Mouse (Mus musculus) regulatory T cell (primary cell): ENCODE data around the gene Pigp.

ENCODE experiments used
- in situ Hi-C: fragments of 300-600 bp; cut with MboI, MseI; formaldehyde crosslinking; loops from one replicate; pipeline ENCODE4 v1.15.1; 2025; ENCODE audit warnings: high pct_unique_total_duplicates

Pigp gene

GRCm38 (mm10) chr16:94371301-94371931, at the start of gene Pigp:
Pigp (minus strand) TSS chr16:94371842.
- in situ Hi-C loops = no loop called here

- in situ Hi-C loops = no loop called here
Observed at GRCm38 (mm10) chr16:94420498-94420897, 48.9 kb upstream of the Pigp start.

- in situ Hi-C loops = loop anchor here (5.0 kb wide), 1 partner anchor 52 kb away; no protein-coding TSS in a partner anchor
Observed at GRCm38 (mm10) chr16:94414151-94414550, 42.5 kb upstream of the Pigp start.

DNA sequence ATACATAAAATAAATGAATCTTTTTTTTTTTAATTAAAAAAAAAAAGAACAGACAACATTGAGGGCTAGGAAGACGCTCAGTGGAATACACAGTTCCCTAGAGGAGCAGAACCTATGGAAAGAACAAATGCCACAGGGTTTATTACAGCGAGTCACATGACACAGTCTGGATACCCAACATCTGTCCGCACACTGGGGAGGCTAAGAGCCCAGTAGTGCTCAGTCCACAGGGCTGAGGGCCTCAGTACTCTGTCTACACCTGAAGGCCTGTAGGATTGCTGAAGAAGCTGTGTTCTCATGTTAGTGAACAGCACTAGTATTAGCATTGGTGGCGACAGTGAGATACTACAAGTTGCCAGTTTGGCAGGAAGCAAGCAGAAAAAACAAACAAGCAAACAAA, 41.1 kb upstream of the Pigp start:
- in situ Hi-C loops = loop anchor here (5.0 kb wide), 1 partner anchor 50 kb away; no protein-coding TSS in a partner anchor

GRCm38 (mm10) chr16:94412198-94412597, 40.6 kb upstream of the Pigp start:
- in situ Hi-C loops = loop anchor here (5.0 kb wide), 1 partner anchor 50 kb away; no protein-coding TSS in a partner anchor

DNA sequence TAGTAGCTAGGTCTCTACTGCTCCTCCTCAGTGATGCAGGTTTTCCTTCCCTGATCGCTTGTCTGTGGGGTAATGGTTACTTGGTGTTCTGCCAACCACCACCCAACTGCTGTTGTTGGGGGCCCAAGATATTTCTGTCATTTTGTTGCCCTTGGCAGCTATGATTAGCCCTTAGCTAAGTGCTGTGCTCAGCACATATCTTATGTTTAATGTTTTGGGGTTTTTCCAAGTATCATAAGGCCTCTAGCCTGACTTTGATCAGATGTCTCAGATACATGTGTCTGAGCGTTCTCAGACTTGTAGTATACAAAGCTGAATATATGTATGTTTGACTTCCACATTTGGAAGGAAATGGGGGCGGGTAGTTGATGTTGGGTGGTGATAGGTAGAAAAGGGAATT, 39.6 kb upstream of the Pigp start:
- in situ Hi-C loops = loop anchor here (5.0 kb wide), 1 partner anchor 49 kb away; no protein-coding TSS in a partner anchor

DNA sequence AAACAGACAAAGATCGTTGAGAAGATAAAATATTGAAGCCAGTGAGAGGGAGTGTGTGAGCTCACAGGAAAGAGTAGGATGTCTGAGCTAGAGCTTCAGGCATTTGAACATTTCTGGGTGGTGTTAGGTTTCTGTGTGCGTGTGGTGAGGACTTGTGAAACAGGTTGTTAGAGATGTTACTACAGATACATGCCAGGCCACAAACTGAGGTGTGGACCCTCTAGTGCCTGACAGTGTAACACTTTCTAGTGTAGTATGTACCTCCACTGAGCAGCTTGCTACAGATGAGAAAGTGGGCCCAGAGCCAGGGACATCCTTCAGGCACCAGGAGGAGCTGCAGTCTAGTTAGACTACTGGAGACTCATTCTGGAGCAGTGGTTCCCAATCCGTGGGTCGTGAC, 30.5 kb upstream of the Pigp start:
- in situ Hi-C loops = loop anchor here (10.0 kb wide), 1 partner anchor 57 kb away; no protein-coding TSS in a partner anchor

GRCm38 (mm10) chr16:94401636-94402035, 30.0 kb upstream of the Pigp start:
- in situ Hi-C loops = loop anchor here (10.0 kb wide), 1 partner anchor 57 kb away; no protein-coding TSS in a partner anchor

- in situ Hi-C loops = no loop called here
Observed at GRCm38 (mm10) chr16:94399141-94399540, 27.5 kb upstream of the Pigp start.

DNA sequence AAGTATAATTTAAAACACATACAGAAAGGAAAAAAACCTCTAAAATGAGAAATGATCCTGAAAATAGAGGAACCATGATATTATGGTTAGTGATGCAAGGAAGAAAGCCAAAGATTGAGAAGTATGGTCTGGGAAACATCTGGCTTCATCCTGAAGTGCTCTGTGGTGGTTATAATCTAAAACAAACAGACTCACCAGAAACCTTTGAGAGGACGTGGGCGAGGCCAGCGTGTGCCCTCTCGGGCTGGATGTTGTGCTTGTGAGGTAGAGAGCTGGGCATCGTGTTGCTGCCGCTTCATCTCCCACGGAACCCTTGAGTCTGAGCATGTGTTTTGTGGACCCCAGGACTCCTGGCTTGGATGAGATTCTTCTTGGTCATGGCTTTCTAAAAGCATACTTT, 25.0 kb upstream of the Pigp start:
- in situ Hi-C loops = no loop called here

DNA sequence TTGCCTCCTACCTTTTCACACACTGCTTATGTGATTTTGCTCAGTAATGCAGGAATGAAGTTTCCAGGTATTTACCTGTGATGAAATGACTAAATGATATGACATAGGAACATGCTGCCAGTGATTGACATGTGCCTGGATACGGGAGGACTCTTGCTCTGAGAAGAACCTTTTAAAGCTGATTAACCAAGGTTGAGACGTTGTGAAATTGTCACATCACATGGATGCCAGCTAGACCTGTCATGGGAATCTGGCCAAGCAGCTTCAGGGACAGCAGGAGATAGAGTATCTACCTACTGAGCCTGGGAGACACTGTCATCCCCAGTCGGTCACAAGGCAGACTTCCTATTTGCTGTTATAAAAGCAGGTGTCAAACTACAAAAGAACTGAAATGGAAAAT, 23.4 kb upstream of the Pigp start:
- in situ Hi-C loops = no loop called here

DNA sequence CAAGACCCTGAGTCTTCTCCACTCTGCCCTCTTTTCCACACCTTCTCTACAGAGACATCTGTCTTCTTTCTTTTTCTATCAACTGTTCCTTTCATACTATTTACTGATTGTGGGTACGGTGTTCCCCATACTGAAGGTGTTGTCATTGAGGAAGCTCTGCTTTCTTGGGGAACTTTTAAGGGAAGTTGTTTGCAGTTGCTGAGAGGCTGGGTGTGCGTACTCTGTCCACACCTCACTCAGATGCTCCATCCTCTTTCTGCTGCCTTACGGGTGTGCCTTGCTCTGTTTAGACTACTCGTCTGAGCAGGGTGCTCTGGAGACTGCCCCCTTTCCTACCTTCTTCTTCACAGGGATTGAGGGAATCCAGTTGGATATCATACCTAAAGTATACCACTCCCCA, 20.7 kb upstream of the Pigp start:
- in situ Hi-C loops = no loop called here

- in situ Hi-C loops = no loop called here
Observed at GRCm38 (mm10) chr16:94387690-94388089, 16.0 kb upstream of the Pigp start.

DNA sequence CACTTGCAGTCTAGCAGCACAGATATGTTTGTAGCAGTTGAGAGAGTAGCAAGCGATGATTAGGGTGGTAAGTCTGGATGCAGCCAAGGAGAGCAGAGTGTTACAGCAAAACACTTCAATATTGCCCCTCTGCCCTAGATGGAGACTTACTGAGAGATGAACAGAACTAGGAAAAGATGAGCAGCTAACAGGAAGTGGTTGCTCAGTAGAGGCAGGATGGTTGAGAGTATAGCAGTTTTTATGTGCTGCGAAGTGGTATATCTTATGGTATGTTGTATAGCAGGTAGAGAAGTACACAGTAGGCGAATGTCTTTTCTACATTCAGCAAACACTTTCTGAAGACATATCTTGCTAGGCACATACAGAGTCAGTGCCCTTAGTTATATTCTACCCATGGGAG, 11.6 kb upstream of the Pigp start:
- in situ Hi-C loops = no loop called here

DNA sequence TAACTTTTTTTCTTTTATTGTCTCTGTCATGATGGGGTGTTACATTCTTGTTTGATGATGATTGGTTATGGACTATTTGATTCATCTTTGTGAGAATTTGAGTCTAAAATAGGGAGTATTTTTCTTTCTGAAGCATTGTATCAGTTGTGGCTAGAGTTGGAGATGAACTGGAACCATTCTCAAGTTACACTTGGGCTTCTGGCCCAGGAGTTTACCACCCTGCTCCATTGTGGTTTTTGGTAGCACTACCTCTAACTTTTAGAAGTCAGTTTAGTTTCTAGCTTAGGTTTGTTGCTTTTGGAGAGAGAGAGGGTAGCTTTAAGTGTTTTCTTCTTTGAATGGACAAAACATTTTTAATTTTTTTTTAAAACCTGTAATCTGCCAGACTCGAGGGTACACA, 7.7 kb upstream of the Pigp start:
- in situ Hi-C loops = no loop called here

- in situ Hi-C loops = no loop called here
Observed at GRCm38 (mm10) chr16:94370915-94371300, 734 bp downstream of the Pigp start.

GRCm38 (mm10) chr16:94370173-94370914, 1.3 kb downstream of the Pigp start, which contains the start of gene Ttc3:
Ttc3 (plus strand) TSS chr16:94370618.
- in situ Hi-C loops = no loop called here

DNA sequence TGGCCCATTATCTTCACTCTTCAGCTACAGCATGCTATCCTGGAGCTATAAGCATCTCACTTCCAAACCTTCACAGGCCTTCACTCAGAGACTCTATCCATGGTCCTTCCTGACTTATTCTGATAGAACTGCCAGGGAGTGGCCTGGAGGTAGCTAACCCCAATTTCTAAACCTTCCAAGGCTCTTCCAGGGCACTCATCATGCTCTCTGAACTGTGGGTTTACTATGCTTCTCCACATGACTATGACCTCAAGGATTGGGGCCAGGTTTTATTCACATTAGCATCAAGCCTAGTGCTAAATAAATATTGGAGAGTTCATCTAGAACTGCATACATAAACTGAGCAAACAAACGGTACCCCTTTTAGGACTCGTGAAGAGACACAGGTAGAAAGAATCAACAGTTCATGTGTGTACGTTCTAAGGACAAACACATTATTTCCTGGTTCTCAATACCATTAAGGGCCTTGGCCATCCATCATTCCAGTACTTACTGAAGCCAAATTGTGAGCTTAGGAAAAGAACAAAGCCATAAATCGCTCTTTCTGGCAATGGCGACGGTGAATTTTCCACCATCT, 2.0 kb downstream of the Pigp start:
- in situ Hi-C loops = no loop called here

- in situ Hi-C loops = no loop called here
Observed at GRCm38 (mm10) chr16:94365435-94365834, 6.2 kb downstream of the Pigp start.

DNA sequence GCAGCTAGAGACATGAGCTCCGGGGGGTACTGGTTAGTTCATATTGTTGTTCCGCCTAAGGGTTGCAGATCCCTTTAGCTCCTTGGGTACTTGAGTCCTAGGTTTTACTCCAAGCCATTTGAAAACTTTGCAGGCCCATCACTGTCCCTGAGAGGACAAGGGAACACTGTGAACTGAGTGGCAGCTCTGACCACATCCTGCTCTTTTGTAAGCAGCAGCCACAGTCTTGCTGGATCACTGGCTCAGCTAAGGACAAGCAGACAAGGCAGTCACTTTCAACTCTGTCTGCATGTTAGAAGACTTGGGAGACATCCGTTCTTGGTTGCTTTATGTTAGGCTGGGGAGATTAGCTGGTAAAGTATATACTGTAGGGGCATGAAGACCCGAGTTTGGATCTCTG, 7.8 kb downstream of the Pigp start:
- in situ Hi-C loops = loop anchor here (5.0 kb wide), 1 partner anchor 48 kb away; no protein-coding TSS in a partner anchor

GRCm38 (mm10) chr16:94362174-94362873, 9.3 kb downstream of the Pigp start:
- in situ Hi-C loops = loop anchor here (5.0 kb wide), 1 partner anchor 50 kb away; no protein-coding TSS in a partner anchor
